Mouse (Mus musculus) midbrain, postnatal 0 days (tissue): ENCODE data around the gene Gpsm1. TPM values are rescaled to one million over a fixed set of nuclear protein-coding genes. Genes with fewer than 3 reads are reported as not detected.

ENCODE experiments used
- ATAC-seq: fragments of 200-750 bp; cut with Nextera tagmentation; 2 replicates; pipeline ENCODE4 v1.8.0; 2017; ENCODE audit warnings: moderate number of reproducible peaks, mild to moderate bottlenecking, moderate TSS enrichment, moderate library complexity; ENCODE audit not compliant: low FRiP score
- DNase-seq: peaks from one replicate; pipeline ENCODE4 v3.0.0-alpha.2; 2015; ENCODE audit warnings: low spot score
- H3K27ac ChIP-seq: fragments of 300-500 bp; sonication (generic); 2 replicates; pipeline ENCODE4 v1.5.1; 2014; ENCODE audit warnings: low read depth, mild to moderate bottlenecking, low read length, mixed read lengths
- H3K27me3 ChIP-seq: fragments of 300-500 bp; sonication (generic); 2 replicates; pipeline ENCODE4 v1.6.1; 2014; ENCODE audit warnings: low read length, control low read depth, mixed read lengths; ENCODE audit not compliant: insufficient read depth
- H3K36me3 ChIP-seq: fragments of 300-500 bp; sonication (generic); 2 replicates; pipeline ENCODE4 v1.6.1; 2014; ENCODE audit warnings: low read length, control low read depth, mixed read lengths; ENCODE audit not compliant: insufficient read depth
- H3K4me1 ChIP-seq: fragments of 300-500 bp; sonication (generic); 2 replicates; pipeline ENCODE4 v1.6.1; 2014; ENCODE audit warnings: mild to moderate bottlenecking, control low read depth, antibody characterized with exemption, low read length, mixed read lengths; ENCODE audit not compliant: insufficient read depth
- H3K4me2 ChIP-seq: fragments of 300-500 bp; sonication (generic); 2 replicates; pipeline ENCODE4 v1.6.1; 2014; ENCODE audit warnings: low read depth, mild to moderate bottlenecking, low read length, mixed read lengths; ENCODE audit not compliant: poor library complexity, severe bottlenecking
- H3K4me3 ChIP-seq: fragments of 300-500 bp; sonication (generic); 2 replicates; pipeline ENCODE4 v1.5.1; 2014; ENCODE audit warnings: low read depth, mild to moderate bottlenecking, low read length, moderate library complexity
- H3K9ac ChIP-seq: fragments of 300-500 bp; sonication (generic); replicated peaks from 2 replicates; pipeline ENCODE4 v1.6.1; 2014; ENCODE audit warnings: mild to moderate bottlenecking, low read length, moderate library complexity, mixed read lengths; ENCODE audit not compliant: poor library complexity, severe bottlenecking
- H3K9me3 ChIP-seq: fragments of 300-500 bp; sonication (generic); 2 replicates; pipeline ENCODE4 v1.6.1; 2016; ENCODE audit warnings: low read length, control low read depth
- CTCF ChIP-seq: IDR thresholded peaks from 2 replicates; pipeline ENCODE4 v1.5.1; 2016; ENCODE audit warnings: antibody characterized with exemption, mild to moderate bottlenecking
- WGBS: fragments of 180-500 bp; shearing (Covaris S2); extraction: QIAGEN DNeasy Blood & Tissue Kit; methylation state at CpG from one replicate; pipeline ENCODE4 v1.1.7; 2014; 5-methylcytosine and 5-hydroxymethylcytosine counted together
- polyA plus RNA-seq: library from polyadenylated mRNA; unstranded; fragments of >200 nt; fragmentation: Nextera tagmentation; extraction: Ambion mirVana; gene quantifications from 2 replicates; pipeline ENCODE4 v1.2.1, GENCODE M21; 2015
- total RNA-seq: library from RNA; depleted of rRNA; stranded (reverse); fragments of >200 nt; gene quantifications from 2 replicates; pipeline ENCODE4 v1.2.3, GENCODE M21; 2014

The Gpsm1 gene
- total and polyA plus RNA-seq, 2 experiments from 2014 or later = 163 to 286 TPM

GRCm38 (mm10) chr2:26285804-26286203, 29.5 kb upstream of the Gpsm1 start:
- no peak for TF ChIP-seq CTCF
- H3K27me3 ChIP-seq = no peaks in the 10 kb centered on the region
- no peak overlapping the region for H3K4me3 ChIP-seq
- H3K27ac ChIP-seq = no peak overlapping the region
- no peaks in the 10 kb centered on the region for H3K9me3 ChIP-seq
- DNase-seq = peak; percentile 54
- WGBS = 54% methylated on average over 7 of the region's 7 CpGs
- H3K4me2 ChIP-seq = no peak overlapping the region
- no peak for ATAC-seq
- no peaks in the 10 kb centered on the region for H3K4me1 ChIP-seq
- no peak overlapping the region for H3K9ac ChIP-seq
- no peaks in the 10 kb centered on the region for H3K36me3 ChIP-seq

GRCm38 (mm10) chr2:26286391-26286790, 28.9 kb upstream of the Gpsm1 start:
- H3K4me1 ChIP-seq = no peaks in the 10 kb centered on the region
- no peak for ATAC-seq
- no peaks in the 10 kb centered on the region for H3K9me3 ChIP-seq
- TF ChIP-seq CTCF = no peak
- no peak overlapping the region for H3K4me2 ChIP-seq
- 83% methylated on average over 7 of the region's 7 CpGs for WGBS
- no peaks in the 10 kb centered on the region for H3K36me3 ChIP-seq
- no peak for DNase-seq
- H3K27me3 ChIP-seq = no peaks in the 10 kb centered on the region
- H3K27ac ChIP-seq = no peak overlapping the region
- no peak overlapping the region for H3K4me3 ChIP-seq
- no peak overlapping the region for H3K9ac ChIP-seq

- ATAC-seq (no peak), DNase-seq (peak; percentile 63)
- H3K4me3 ChIP-seq = no peak overlapping the region
- TF ChIP-seq CTCF = no peak
- no peaks in the 10 kb centered on the region for H3K36me3 ChIP-seq
- H3K27ac ChIP-seq = no peak overlapping the region
- H3K9ac ChIP-seq = no peak overlapping the region
- no peak overlapping the region for H3K4me2 ChIP-seq
- no peaks in the 10 kb centered on the region for H3K4me1 ChIP-seq
- WGBS = 67% methylated on average over 5 of the region's 5 CpGs
- no peaks in the 10 kb centered on the region for H3K27me3 ChIP-seq
- no peaks in the 10 kb centered on the region for H3K9me3 ChIP-seq
These were observed 25.2 kb upstream of the Gpsm1 start for GRCm38 (mm10) chr2:26290133-26290532.

DNA sequence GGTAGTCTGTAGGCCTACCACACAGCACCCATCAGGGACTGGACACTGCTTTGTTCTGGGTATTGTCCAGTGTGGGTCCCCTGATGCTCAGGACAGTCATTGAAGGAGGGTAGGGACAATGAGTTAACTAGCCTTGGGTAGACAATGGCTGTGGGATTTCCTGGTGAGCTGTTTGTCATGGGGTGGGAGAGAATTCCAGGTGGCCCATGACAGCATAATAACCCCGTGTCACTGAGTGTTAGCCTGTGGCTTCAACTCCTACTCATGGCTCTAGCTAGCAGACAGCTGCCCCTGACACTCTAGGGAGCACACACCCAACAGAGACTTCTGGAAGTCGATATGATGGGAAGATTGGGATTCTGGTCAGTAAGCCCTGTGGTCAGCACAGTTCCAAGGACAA, 20.9 kb upstream of the Gpsm1 start, which contains the start of gene Ccdc187:
Gene Ccdc187 (minus strand): TSS at position 101 of the 400 bp plus-strand sequence.
- no peaks in the 10 kb centered on the region for H3K36me3 ChIP-seq
- H3K9me3 ChIP-seq = no peaks in the 10 kb centered on the region
- no peak for TF ChIP-seq CTCF
- H3K27me3 ChIP-seq = no peaks in the 10 kb centered on the region
- no peak within 1 kb of the TSS for H3K9ac ChIP-seq
- DNase-seq = no peak
- ATAC-seq = no peak
- H3K4me3 ChIP-seq = no peak within 1 kb of the TSS
- peaks cover 16% of the 10 kb centered on the region for H3K4me1 ChIP-seq
- no peak within 1 kb of the TSS for H3K27ac ChIP-seq
- H3K4me2 ChIP-seq = no peak within 1 kb of the TSS
- 63% methylated on average over 2 of the region's 2 CpGs for WGBS

GRCm38 (mm10) chr2:26296606-26297195, 18.6 kb upstream of the Gpsm1 start:
- no peak overlapping the region for H3K9ac ChIP-seq
- H3K4me1 ChIP-seq = peaks cover 20% of the 10 kb centered on the region
- H3K4me3 ChIP-seq = no peak overlapping the region
- H3K27ac ChIP-seq = peak overlapping the region; percentile 85
- WGBS = 17% methylated on average over 6 of the region's 6 CpGs
- no peak overlapping the region for H3K4me2 ChIP-seq
- H3K9me3 ChIP-seq = no peaks in the 10 kb centered on the region
- no peaks in the 10 kb centered on the region for H3K27me3 ChIP-seq
- ATAC-seq = no peak
- TF ChIP-seq CTCF = no peak
- no peaks in the 10 kb centered on the region for H3K36me3 ChIP-seq
- DNase-seq = peak; percentile 65

DNA sequence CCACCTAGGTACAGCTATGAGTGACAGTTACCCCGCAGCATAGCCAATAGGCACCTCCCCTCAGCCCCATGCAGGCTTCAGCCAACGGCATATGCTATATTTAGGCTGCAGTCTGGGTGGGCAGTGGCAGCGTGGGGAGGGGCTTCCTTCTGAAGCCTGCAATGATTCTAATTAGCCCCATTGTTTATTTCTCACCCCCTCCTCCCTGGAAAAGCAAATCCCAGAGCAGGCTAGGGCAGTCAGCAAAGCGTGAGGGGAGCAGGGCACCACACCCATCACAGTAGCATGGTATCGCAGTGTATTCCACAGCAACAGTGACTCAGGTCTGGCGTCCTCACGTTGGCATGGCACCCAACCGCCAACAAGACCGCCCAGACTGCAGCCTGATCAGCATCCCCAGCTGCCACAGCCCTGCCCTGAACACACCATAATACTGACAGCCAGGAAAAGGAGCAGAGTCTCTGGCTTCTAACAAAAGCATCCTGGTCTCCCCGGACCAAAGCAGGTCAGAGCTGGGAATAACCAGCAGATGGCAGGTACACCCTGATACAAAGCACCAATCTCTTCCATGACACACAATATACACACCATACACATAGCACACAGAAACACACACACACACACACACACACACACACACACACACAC, 17.0 kb upstream of the Gpsm1 start:
- TF ChIP-seq CTCF = peak; percentile 65
- ATAC-seq (peak; percentile 80), DNase-seq (peak; percentile 85)
- 1% methylated on average over 10 of the region's 10 CpGs for WGBS
- H3K9ac ChIP-seq = peak overlapping the region; percentile 30; the same call in 1 of the 2 replicates
- H3K4me1 ChIP-seq = peaks cover 20% of the 10 kb centered on the region
- peak overlapping the region; percentile 13 for H3K4me2 ChIP-seq
- H3K27ac ChIP-seq = peak overlapping the region; percentile 85
- no peaks in the 10 kb centered on the region for H3K36me3 ChIP-seq
- H3K27me3 ChIP-seq = no peaks in the 10 kb centered on the region
- no peak overlapping the region for H3K4me3 ChIP-seq
- no peaks in the 10 kb centered on the region for H3K9me3 ChIP-seq
